Comparison of ENCODE assay signal across 8 mouse cellular contexts in genomic region chr14:7773714-7774389, GRCm38 (mm10). TPM values are rescaled to one million over a fixed set of nuclear protein-coding genes. Genes with fewer than 3 reads are reported as not detected.
DNase-seq lines count a peak whose midpoint lies in the region; ATAC-seq and TF ChIP-seq lines count a peak whose summit lies in the region.

No protein-coding gene starts in this region.

- 0 out of 2 replicates have a peak, but pooled peaks cover 4% of the 10 kb centered on the region for H3K4me1 ChIP-seq in hindbrain, embryonic 15.5 days (replicated peaks)

- peak overlapping the region; percentile 48 for H3K9ac ChIP-seq in hindbrain, embryonic 15.5 days

- DNase-seq in CD8-positive naive resting alpha-beta T cell, adult 2 months (ENCODE audit: low read depth in 2 of 2, low spot score in 2 of 2) = peak; percentile 62 to 68
- peak; percentile 93 for DNase-seq in brain, embryonic 14.5 days (ENCODE audit: low read depth)
- peak; percentile 5 to 28 for DNase-seq in gastrocnemius, adult 8-10 months (ENCODE audit: low spot score in 2 of 2)
- DNase-seq in left cerebral cortex, adult 11 months (ENCODE audit: low spot score) = peak; percentile 18
- DNase-seq in lung, postnatal 25 days (ENCODE audit: low spot score) = peak; percentile 73
- peak; percentile 27 for DNase-seq in retina, postnatal 7 days (ENCODE audit: low read depth, low spot score)
- DNase-seq in thymus, postnatal 36 days = peak; percentile 71 to 86

- H3K36me3 ChIP-seq in hindbrain, embryonic 15.5 days = no peaks in the 10 kb centered on the region

- H3K4me3 ChIP-seq in hindbrain, embryonic 15.5 days = peak overlapping the region; percentile 47

- TF ChIP-seq CTCF in brain, embryonic 14.5 days (IDR thresholded peaks at IDR 0.05; ENCODE audit: borderline replicate concordance, extremely low read depth, insufficient read depth, insufficient read length) = no peak

- H3K9me3 ChIP-seq in hindbrain, embryonic 15.5 days = no peaks in the 10 kb centered on the region

- H3K4me2 ChIP-seq in hindbrain, embryonic 15.5 days = peak overlapping the region; percentile 57

- WGBS in hindbrain, embryonic 15.5 days = 41% methylated on average over 24 of the region's 24 CpGs

- no peaks in the 10 kb centered on the region for H3K27me3 ChIP-seq in hindbrain, embryonic 15.5 days

- no peak for TF ChIP-seq POLR2A in brain, embryonic 14.5 days (IDR thresholded peaks at IDR 0.05; ENCODE audit: borderline replicate concordance, extremely low read depth, insufficient read depth, insufficient read length, poor library complexity, severe bottlenecking)

- ATAC-seq in hindbrain, embryonic 15.5 days (ENCODE audit: low FRiP score, low read depth) = peak; percentile 90

- peak overlapping the region; percentile 81 for H3K27ac ChIP-seq in hindbrain, embryonic 15.5 days (replicated peaks)

RNA-seq across cellular contexts. Expression of gene Gm26661, which starts 17.5 kb away (rescaled TPM):
- not detected in 2 replicates for polyA plus RNA-seq in brain, embryonic 14.5 days (2012; rRNA removed)
- total RNA-seq in gastrocnemius, adult 8-10 months (2022) = not detected
- polyA plus RNA-seq in hindbrain, embryonic 15.5 days (2015; fragmentation: Nextera tagmentation; extraction: Ambion mirVana) = 0.49 and 0.52 TPM in 2 replicates

RNA-seq across cellular contexts. Expression of gene Flnb, which starts 43.9 kb away (rescaled TPM):
- 16.0 and 20.6 TPM in 2 replicates for polyA plus RNA-seq in brain, embryonic 14.5 days (2012; rRNA removed)
- total RNA-seq in gastrocnemius, adult 8-10 months (2022) = 1 to 10 TPM; 4.7 to 8.3 (median 5.6) TPM
- 7.8 and 22.5 TPM in 2 replicates for polyA plus RNA-seq in hindbrain, embryonic 15.5 days (2015; fragmentation: Nextera tagmentation; extraction: Ambion mirVana)

Comparison
In these comparisons a context has a peak if more than half of its experiments do, and no peak if none do; other contexts are left out.
1. Peak in every context shown above with its lines: DNase-seq, ATAC-seq, H3K4me3 ChIP-seq and H3K27ac ChIP-seq.
2. DNase-seq: peak in every context shown above with its lines; median percentile 93 in brain, embryonic 14.5 days; 78 in thymus, postnatal 36 days; 73 in lung, postnatal 25 days; 65 in CD8-positive naive resting alpha-beta T cell, adult 2 months; 27 in retina, postnatal 7 days; 18 in left cerebral cortex, adult 11 months; 16 in gastrocnemius, adult 8-10 months.